Mouse (Mus musculus) hindbrain, embryonic 13.5 days (tissue): ENCODE data around the gene Plekha5. TPM values are rescaled to one million over a fixed set of nuclear protein-coding genes. Genes with fewer than 3 reads are reported as not detected.

Experiments used
- ATAC-seq: fragments of 200-750 bp; cut with Nextera tagmentation; 2 replicates; pipeline ENCODE4 v1.8.0; 2017; ENCODE audit warnings: moderate TSS enrichment; ENCODE audit not compliant: low FRiP score
- H3K27ac ChIP-seq: fragments of 300-500 bp; sonication (generic); 2 replicates; pipeline ENCODE4 v1.5.1; 2015; ENCODE audit warnings: inconsistent platforms, mild to moderate bottlenecking, moderate library complexity
- H3K27me3 ChIP-seq: fragments of 300-500 bp; sonication (generic); 2 replicates; pipeline ENCODE4 v1.6.1; 2015; ENCODE audit warnings: mild to moderate bottlenecking, inconsistent platforms
- H3K36me3 ChIP-seq: fragments of 300-500 bp; sonication (generic); 2 replicates; pipeline ENCODE4 v1.6.1; 2015; ENCODE audit warnings: mild to moderate bottlenecking, inconsistent platforms
- H3K4me1 ChIP-seq: fragments of 300-500 bp; sonication (generic); replicated peaks from 2 replicates; pipeline ENCODE4 v1.6.1; 2015; ENCODE audit warnings: inconsistent platforms
- H3K4me2 ChIP-seq: fragments of 300-500 bp; sonication (generic); 2 replicates; pipeline ENCODE4 v1.6.1; 2015; ENCODE audit warnings: inconsistent platforms, mild to moderate bottlenecking, moderate library complexity
- H3K4me3 ChIP-seq: fragments of 300-500 bp; sonication (generic); 2 replicates; pipeline ENCODE4 v1.5.1; 2015; ENCODE audit warnings: mild to moderate bottlenecking, inconsistent platforms
- H3K9ac ChIP-seq: fragments of 300-500 bp; sonication (generic); 2 replicates; pipeline ENCODE4 v1.6.1; 2015; ENCODE audit warnings: mild to moderate bottlenecking, inconsistent platforms
- H3K9me3 ChIP-seq: fragments of 300-500 bp; sonication (generic); 2 replicates; pipeline ENCODE4 v1.6.1; 2016; ENCODE audit warnings: inconsistent platforms
- WGBS: fragments of 180-500 bp; shearing (Covaris S2); methylation state at CpG from one replicate; pipeline ENCODE4 v1.1.7; 2015; 5-methylcytosine and 5-hydroxymethylcytosine counted together
- polyA plus RNA-seq: library from polyadenylated mRNA; unstranded; fragments of >200 nt; fragmentation: Nextera tagmentation; extraction: Ambion mirVana; gene quantifications from 2 replicates; pipeline ENCODE4 v1.2.1, GENCODE M21; 2015

Gene Plekha5
- polyA plus RNA-seq, 1 experiment from 2014 or later: 39.9 TPM

- H3K4me2 ChIP-seq: no peak overlapping the region
- ATAC-seq: no peak
- H3K27me3 ChIP-seq: no peaks in the 10 kb centered on the region
- no peaks in the 10 kb centered on the region for H3K36me3 ChIP-seq
- H3K4me1 ChIP-seq: peaks cover 34% of the 10 kb centered on the region
- WGBS: 92% methylated on average over 6 of the region's 6 CpGs
- no peaks in the 10 kb centered on the region for H3K9me3 ChIP-seq
- no peak overlapping the region for H3K27ac ChIP-seq
- no peak overlapping the region for H3K9ac ChIP-seq
- H3K4me3 ChIP-seq: no peak overlapping the region
Measured at GRCm38 (mm10) chr6:140464818-140465217, 41.0 kb downstream of the Plekha5 start.

GRCm38 (mm10) chr6:140465946-140466646 lies 42.2 kb downstream of the Plekha5 start:
- WGBS: 92% methylated on average over 9 of the region's 9 CpGs

GRCm38 (mm10) chr6:140466841-140467240 lies 43.0 kb downstream of the Plekha5 start:
- Histone ChIP-seq H3K4me2 (no peak overlapping the region), H3K27ac (no peak overlapping the region), H3K27me3 (no peaks in the 10 kb centered on the region), H3K36me3 (no peaks in the 10 kb centered on the region), H3K4me1 (peaks cover 16% of the 10 kb centered on the region), H3K9me3 (no peaks in the 10 kb centered on the region), H3K9ac (no peak overlapping the region), H3K4me3 (no peak overlapping the region)
- ATAC-seq: no peak
- WGBS: 79% methylated on average over 6 of the region's 6 CpGs

More at GRCm38 (mm10) chr6:140465946-140466646, 42.2 kb downstream of the Plekha5 start:
- no peaks in the 10 kb centered on the region for H3K36me3 ChIP-seq
- no peak overlapping the region for H3K27ac ChIP-seq
- peaks cover 23% of the 10 kb centered on the region for H3K4me1 ChIP-seq
- no peak overlapping the region for H3K4me2 ChIP-seq
- no peak overlapping the region for H3K4me3 ChIP-seq
- H3K9me3 ChIP-seq: no peaks in the 10 kb centered on the region
- H3K9ac ChIP-seq: no peak overlapping the region
- no peak for ATAC-seq
- H3K27me3 ChIP-seq: no peaks in the 10 kb centered on the region

GRCm38 (mm10) chr6:140467851-140468250 lies 44.0 kb downstream of the Plekha5 start:
- Histone ChIP-seq H3K9ac (no peak overlapping the region), H3K4me1 (peaks cover 13% of the 10 kb centered on the region; the same call in 1 of the 2 replicates), H3K27ac (no peak overlapping the region), H3K9me3 (no peaks in the 10 kb centered on the region), H3K27me3 (no peaks in the 10 kb centered on the region), H3K36me3 (no peaks in the 10 kb centered on the region), H3K4me2 (no peak overlapping the region), H3K4me3 (no peak overlapping the region)
- ATAC-seq: no peak
- 97% methylated on average over 12 of the region's 12 CpGs for WGBS

GRCm38 (mm10) chr6:140469791-140470190 lies 45.9 kb downstream of the Plekha5 start:
- Histone ChIP-seq H3K4me1 (peaks cover 11% of the 10 kb centered on the region; the same call in 1 of the 2 replicates), H3K27me3 (no peaks in the 10 kb centered on the region), H3K27ac (no peak overlapping the region), H3K9me3 (no peaks in the 10 kb centered on the region), H3K4me2 (no peak overlapping the region), H3K4me3 (no peak overlapping the region), H3K36me3 (no peaks in the 10 kb centered on the region), H3K9ac (no peak overlapping the region)
- ATAC-seq: no peak
- WGBS: 81% methylated on average over 6 of the region's 6 CpGs

- WGBS: 96% methylated on average over 5 of the region's 5 CpGs
- H3K4me2 ChIP-seq: no peak overlapping the region
- no peaks in the 10 kb centered on the region for H3K27me3 ChIP-seq
- H3K9me3 ChIP-seq: no peaks in the 10 kb centered on the region
- H3K4me3 ChIP-seq: no peak overlapping the region
- peaks cover 8% of the 10 kb centered on the region for H3K4me1 ChIP-seq
- H3K9ac ChIP-seq: no peak overlapping the region
- no peak overlapping the region for H3K27ac ChIP-seq
- H3K36me3 ChIP-seq: no peaks in the 10 kb centered on the region
- ATAC-seq: no peak
Measured at GRCm38 (mm10) chr6:140471751-140472150, 47.9 kb downstream of the Plekha5 start.

GRCm38 (mm10) chr6:140472345-140472744 lies 48.5 kb downstream of the Plekha5 start:
- no peak overlapping the region for H3K27ac ChIP-seq
- no peak overlapping the region for H3K9ac ChIP-seq
- H3K36me3 ChIP-seq: no peaks in the 10 kb centered on the region
- no peak overlapping the region for H3K4me3 ChIP-seq
- no peaks in the 10 kb centered on the region for H3K9me3 ChIP-seq
- H3K4me2 ChIP-seq: no peak overlapping the region
- WGBS: 60% methylated on average over 4 of the region's 4 CpGs
- ATAC-seq: no peak
- peaks cover 11% of the 10 kb centered on the region for H3K4me1 ChIP-seq
- H3K27me3 ChIP-seq: no peaks in the 10 kb centered on the region

GRCm38 (mm10) chr6:140475393-140476087 lies 51.7 kb downstream of the Plekha5 start:
- no peak overlapping the region for H3K4me2 ChIP-seq
- no peaks in the 10 kb centered on the region for H3K9me3 ChIP-seq
- H3K4me3 ChIP-seq: no peak overlapping the region
- H3K9ac ChIP-seq: no peak overlapping the region
- no peak overlapping the region for H3K27ac ChIP-seq
- H3K27me3 ChIP-seq: no peaks in the 10 kb centered on the region
- WGBS: 89% methylated on average over 9 of the region's 9 CpGs
- no peaks in the 10 kb centered on the region for H3K36me3 ChIP-seq
- ATAC-seq: no peak
- H3K4me1 ChIP-seq: peaks cover 33% of the 10 kb centered on the region

GRCm38 (mm10) chr6:140476981-140477380 lies 53.1 kb downstream of the Plekha5 start:
- no peak overlapping the region for H3K4me2 ChIP-seq
- peak overlapping the region; percentile 66 for H3K27ac ChIP-seq
- WGBS: 63% methylated on average over 2 of the region's 2 CpGs
- H3K9ac ChIP-seq: no peak overlapping the region; the same call in 1 of the 2 replicates
- H3K4me1 ChIP-seq: peaks cover 38% of the 10 kb centered on the region
- no peaks in the 10 kb centered on the region for H3K27me3 ChIP-seq
- no peaks in the 10 kb centered on the region for H3K36me3 ChIP-seq
- H3K4me3 ChIP-seq: no peak overlapping the region
- ATAC-seq: no peak
- no peaks in the 10 kb centered on the region for H3K9me3 ChIP-seq

- no peak for ATAC-seq
- H3K27ac ChIP-seq: peak overlapping the region; percentile 60
- 57% methylated on average over 7 of the region's 7 CpGs for WGBS
Measured at GRCm38 (mm10) chr6:140478031-140478430, 54.2 kb downstream of the Plekha5 start.

GRCm38 (mm10) chr6:140478943-140479342 lies 55.1 kb downstream of the Plekha5 start:
- no peak overlapping the region for H3K4me3 ChIP-seq
- no peak overlapping the region for H3K9ac ChIP-seq
- no peaks in the 10 kb centered on the region for H3K9me3 ChIP-seq
- H3K27ac ChIP-seq: no peak overlapping the region
- H3K36me3 ChIP-seq: no peaks in the 10 kb centered on the region
- peaks cover 47% of the 10 kb centered on the region for H3K4me1 ChIP-seq
- WGBS: 68% methylated on average over 5 of the region's 5 CpGs
- H3K27me3 ChIP-seq: no peaks in the 10 kb centered on the region
- no peak; the same call in 1 of the 2 replicates for ATAC-seq
- no peak overlapping the region for H3K4me2 ChIP-seq

More at GRCm38 (mm10) chr6:140478031-140478430, 54.2 kb downstream of the Plekha5 start:
- Histone ChIP-seq H3K36me3 (no peaks in the 10 kb centered on the region), H3K27me3 (no peaks in the 10 kb centered on the region), H3K4me3 (no peak overlapping the region), H3K4me2 (no peak overlapping the region), H3K4me1 (peaks cover 41% of the 10 kb centered on the region), H3K9ac (no peak overlapping the region), H3K9me3 (no peaks in the 10 kb centered on the region)

GRCm38 (mm10) chr6:140480425-140481081 lies 56.7 kb downstream of the Plekha5 start:
- Histone ChIP-seq H3K9me3 (no peaks in the 10 kb centered on the region), H3K4me3 (no peak overlapping the region), H3K36me3 (no peaks in the 10 kb centered on the region), H3K9ac (no peak overlapping the region), H3K27ac (no peak overlapping the region), H3K4me2 (no peak overlapping the region), H3K27me3 (no peaks in the 10 kb centered on the region), H3K4me1 (peaks cover 53% of the 10 kb centered on the region)
- ATAC-seq: no peak
- 84% methylated on average over 10 of the region's 10 CpGs for WGBS
